Mouse (Mus musculus): ENCODE measurements around the gene Gm15107. TPM values are rescaled to one million over a fixed set of nuclear protein-coding genes. Genes with fewer than 3 reads are reported as not detected.

The Gm15107 gene
- not detected in 2 replicates for polyA plus RNA-seq (2015; fragmentation: Nextera tagmentation; extraction: Ambion mirVana)

DNA sequence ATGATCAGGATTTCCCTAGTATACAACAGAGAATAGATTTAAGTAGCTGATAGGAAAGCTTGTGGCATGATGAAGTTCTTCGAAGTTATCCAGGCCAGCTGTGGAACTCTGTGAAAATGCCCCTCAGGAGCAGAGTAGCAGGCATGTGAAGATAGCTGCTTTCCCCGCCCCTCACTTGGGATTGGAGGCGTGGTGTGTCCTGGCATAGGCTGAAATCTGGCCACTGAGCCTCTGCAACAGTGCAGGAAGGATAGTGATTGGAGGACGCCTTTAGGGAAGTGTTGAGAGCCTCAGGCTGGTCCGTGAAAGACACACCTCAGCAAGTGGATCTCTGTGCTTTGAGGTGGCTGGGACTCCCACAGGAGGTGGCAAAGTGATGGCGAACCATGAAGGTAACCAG, at the start of gene Gm15107:
Gene Gm15107, plus strand, starts transcription at position 301 of the 400 bp plus-strand sequence.

Other genes starting within 250 kb of the Gm15107 start
- gene Gm15080, start 187.7 kb upstream of the Gm15107 start, polyA plus RNA-seq (2015; fragmentation: Nextera tagmentation; extraction: Ambion mirVana): not detected in 2 replicates